Mouse (Mus musculus) layer of hippocampus, postnatal 14 days (tissue): ENCODE results near the gene Prl2c3. TPM values are rescaled to one million over a fixed set of nuclear protein-coding genes. Genes with fewer than 3 reads are reported as not detected.
"Not testable (repeated sequence)": the region's sequence is repeated elsewhere in the genome, so short reads cannot be mapped to it uniquely, and the experiment has no call there.

Experiments used
- DNase-seq, 2 experiments: peaks; one replicate each; pipeline ENCODE4 v3.0.0; 2021 to 2022; ENCODE audit warnings: low spot score in 2 of 2, mixed read lengths in 1 of 2
- long read RNA-seq, 2 experiments: library from polyadenylated mRNA; stranded (forward); transcript quantifications; one replicate each; pipeline ENCODE4 v2.0.0; 2021
- total RNA-seq, 2 experiments: library from RNA; stranded (reverse); gene quantifications; 2 replicates each; pipeline ENCODE4 v1.2.3; 2021

Gene Prl2c3
- not detected for total RNA-seq
- long read RNA-seq, experiment 1: 0 reads
- long read RNA-seq, experiment 2: 0 reads

DNA sequence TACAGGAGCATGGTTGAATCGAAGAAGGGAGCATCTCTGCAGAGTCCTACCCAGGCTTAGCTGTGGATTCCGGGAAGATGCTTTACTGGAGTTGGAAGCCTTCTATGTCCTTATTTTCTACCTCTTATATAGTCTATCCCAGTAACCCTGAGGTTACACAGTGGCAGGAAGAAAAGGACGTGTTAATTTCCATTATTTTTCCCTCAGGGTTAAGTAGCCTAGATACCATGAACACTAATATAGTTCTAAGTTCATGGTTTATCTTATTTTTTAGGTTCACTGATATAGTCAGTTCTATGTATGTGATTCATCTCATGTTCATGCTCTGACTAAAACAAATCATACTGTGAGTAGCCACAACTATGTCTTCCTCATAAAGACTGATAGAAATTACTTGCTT, at the start of gene Prl2c3:
Gene Prl2c3 (minus strand): TSS at position 101 of the 400 bp plus-strand sequence.
- DNase-seq: not testable (repeated sequence)

DNA sequence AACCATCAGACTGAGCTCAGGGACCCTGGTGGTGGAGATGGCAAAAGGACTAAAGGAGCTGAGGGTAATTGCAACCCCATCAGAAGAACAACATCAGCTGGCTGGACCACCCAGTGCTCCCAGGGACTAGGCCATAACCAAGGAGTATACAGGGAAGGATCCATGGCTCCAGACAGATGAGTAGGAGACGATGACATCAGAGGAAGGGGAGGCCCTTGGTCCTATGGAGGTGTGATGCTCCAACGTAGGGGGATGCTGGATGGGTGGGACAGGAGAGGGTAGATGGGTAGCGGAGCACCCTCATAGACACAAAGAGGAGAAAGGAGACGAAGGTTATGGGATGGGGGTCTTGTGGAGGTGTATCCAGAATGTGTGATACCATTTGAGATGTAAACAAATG, 48.4 kb upstream of the Prl2c3 start:
- DNase-seq: not testable (repeated sequence)

DNA sequence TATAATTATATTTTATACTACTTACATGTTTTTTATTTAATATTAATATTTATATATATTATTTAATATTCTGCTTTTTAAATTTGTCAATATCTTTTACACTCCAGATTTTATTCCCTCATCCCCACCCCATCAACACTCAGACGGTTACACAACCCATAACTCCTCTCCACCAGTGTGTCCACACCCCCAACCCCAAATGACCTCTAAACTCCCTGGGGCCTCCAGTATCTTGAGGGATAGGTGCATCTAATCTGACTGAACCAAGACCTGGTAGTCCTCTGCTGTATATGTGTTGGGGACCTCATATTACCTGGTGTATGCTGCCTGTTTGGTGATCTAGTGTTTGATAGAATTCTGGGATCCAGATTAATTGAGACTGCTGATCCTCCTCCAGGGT, 44.8 kb upstream of the Prl2c3 start:
- not testable (repeated sequence) for DNase-seq

DNA sequence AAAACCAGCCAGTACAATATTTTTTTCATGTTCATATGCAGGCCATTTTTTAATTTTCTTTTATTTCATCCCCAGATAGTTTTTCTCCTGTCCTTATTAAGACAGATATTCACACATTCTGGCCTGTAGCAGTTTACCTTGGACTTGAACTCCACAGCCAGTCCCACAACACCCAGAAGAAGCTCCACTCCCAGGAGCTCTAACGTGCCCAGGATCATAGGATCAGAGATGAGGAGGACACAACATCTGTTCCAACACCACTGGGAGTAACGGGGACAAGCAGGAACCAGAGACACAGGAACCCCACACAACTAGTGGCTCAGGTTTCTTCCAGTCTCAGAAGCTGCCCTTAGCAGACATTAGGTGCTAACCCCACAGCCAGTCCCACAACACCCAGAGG, 37.7 kb upstream of the Prl2c3 start:
- not testable (repeated sequence) for DNase-seq

GRCm38 (mm10) chr13:12831769-12832168, 31.9 kb upstream of the Prl2c3 start:
- no peak for DNase-seq

- no peak for DNase-seq
These were observed 29.2 kb upstream of the Prl2c3 start for GRCm38 (mm10) chr13:12829031-12829430.

- DNase-seq: not testable (repeated sequence)
These were observed 24.8 kb upstream of the Prl2c3 start for GRCm38 (mm10) chr13:12824500-12825176.

- DNase-seq: not testable (repeated sequence)
These were observed 14.0 kb upstream of the Prl2c3 start for GRCm38 (mm10) chr13:12813734-12814424.

DNA sequence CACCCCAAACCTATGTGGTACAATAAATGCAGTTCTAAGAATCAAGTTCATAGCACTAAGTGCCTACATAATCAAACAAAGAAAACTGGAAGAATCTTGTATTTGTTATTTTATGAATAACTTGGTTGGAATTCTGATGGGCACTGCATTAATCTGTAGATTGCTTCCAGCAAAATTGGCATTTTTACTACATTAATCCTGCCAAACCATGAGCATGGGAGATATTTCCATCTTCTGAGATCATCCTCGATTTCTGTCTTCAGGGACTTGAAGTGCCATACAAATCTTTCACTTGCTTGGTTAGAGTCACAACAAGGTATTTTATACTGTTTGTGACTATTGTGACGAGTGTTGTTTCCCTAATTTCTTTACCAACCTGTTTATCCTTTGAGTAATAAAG, 9.7 kb upstream of the Prl2c3 start:
- DNase-seq: no peak

GRCm38 (mm10) chr13:12808793-12809512, 9.1 kb upstream of the Prl2c3 start:
- not testable (repeated sequence) for DNase-seq

- DNase-seq: not testable (repeated sequence)
These were observed 6.6 kb upstream of the Prl2c3 start for GRCm38 (mm10) chr13:12806496-12806895.

DNA sequence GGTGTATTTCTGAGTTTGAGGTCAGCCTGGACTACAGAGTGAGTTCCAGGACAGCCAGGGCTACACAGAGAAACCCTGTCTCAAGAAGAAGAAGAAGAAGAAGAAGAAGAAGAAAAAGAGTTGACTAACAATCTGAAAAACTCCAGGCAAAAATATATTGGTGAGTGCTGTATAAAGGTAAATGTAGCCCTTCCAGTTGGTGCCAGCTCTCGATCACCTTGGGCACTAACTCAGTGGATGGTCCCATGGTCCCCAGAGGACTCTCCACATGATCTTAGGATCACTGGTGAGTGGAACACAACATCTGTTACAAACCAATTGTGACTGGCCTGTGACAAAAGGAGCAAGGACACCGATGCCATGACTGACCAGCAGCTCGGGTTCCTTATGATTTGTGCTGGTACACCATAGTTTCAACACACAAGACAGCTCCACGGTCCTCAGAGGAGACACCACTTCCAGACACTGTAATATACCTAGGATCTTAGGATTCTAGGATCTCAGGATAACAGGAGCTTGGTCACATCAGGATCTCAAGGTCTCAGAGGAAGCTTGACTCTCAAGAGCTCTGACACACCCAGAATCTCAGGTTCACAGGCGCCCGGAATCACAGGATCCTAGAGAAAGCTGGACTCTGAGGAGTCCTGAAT, 30.3 kb downstream of the Prl2c3 start:
- DNase-seq: not testable (repeated sequence)

Other genes starting within 250 kb of the Prl2c3 start
- 10 to 100 TPM; 11.2 TPM for gene Ero1lb, start 234.2 kb downstream of the Prl2c3 start, total RNA-seq
- not detected for gene Prl2c2, start 205.3 kb upstream of the Prl2c3 start, total RNA-seq